8 mouse cellular contexts compared by ENCODE assay signal in genomic region chr16:38341396-38342324, GRCm38 (mm10). TPM values are rescaled to one million over a fixed set of nuclear protein-coding genes. Genes with fewer than 3 reads are reported as not detected.
A peak's percentile ranks its signal among the peaks of the same experiment; 100 is the strongest.
DNase-seq lines count a peak whose midpoint lies in the region; ATAC-seq and TF ChIP-seq lines count a peak whose summit lies in the region.

Gene Maats1 (minus strand): TSS chr16:38342143.

- H3K36me3 ChIP-seq in hindbrain, embryonic 12.5 days = no peaks in the 10 kb centered on the region
- no peaks in the 10 kb centered on the region for H3K36me3 ChIP-seq in lung, postnatal 0 days (ENCODE audit: insufficient read depth, low read length)

- 9% methylated on average over 30 of the region's 30 CpGs for WGBS in hindbrain, embryonic 12.5 days
- WGBS in lung, postnatal 0 days = 10% methylated on average over 30 of the region's 30 CpGs

- no peak within 1 kb of the TSS; the same call in 1 of the 2 replicates for H3K27ac ChIP-seq in hindbrain, embryonic 12.5 days
- H3K27ac ChIP-seq in lung, postnatal 0 days (ENCODE audit: low read length) = no peak within 1 kb of the TSS

- peak within 1 kb of the TSS; percentile 56 for H3K9ac ChIP-seq in hindbrain, embryonic 12.5 days
- H3K9ac ChIP-seq in lung, postnatal 0 days (replicated peaks; ENCODE audit: low read depth) = no peak within 1 kb of the TSS

- H3K27me3 ChIP-seq in hindbrain, embryonic 12.5 days = no peaks in the 10 kb centered on the region
- no peaks in the 10 kb centered on the region for H3K27me3 ChIP-seq in lung, postnatal 0 days (replicated peaks; ENCODE audit: insufficient read depth, low read length)

- H3K4me3 ChIP-seq in hindbrain, embryonic 12.5 days = peak within 1 kb of the TSS; percentile 37
- H3K4me3 ChIP-seq in lung, postnatal 0 days (ENCODE audit: low read depth, low read length) = peak within 1 kb of the TSS; percentile 23; the same call in 1 of the 2 replicates

- peak; percentile 68 for DNase-seq in WW6 (ENCODE audit: low read depth, low spot score)
- peak; percentile 57 to 63 for DNase-seq in cerebellum, postnatal 36 days
- DNase-seq in frontal cortex, postnatal 25 days (ENCODE audit: low spot score in 2 of 2) = peak; percentile 20 to 59
- peak; percentile 54 to 63 for DNase-seq in layer of hippocampus, postnatal 25 days (ENCODE audit: extremely low spot score in 1 of 2, low spot score in 1 of 2)
- DNase-seq in lung, postnatal 0 days (ENCODE audit: low spot score) = peak; percentile 95
- DNase-seq in ovary, adult 18-20 months (ENCODE audit: low spot score) = peak; percentile 61
- peak; percentile 65 for DNase-seq in thymus, postnatal 14 days

- H3K9me3 ChIP-seq in hindbrain, embryonic 12.5 days (replicated peaks) = no peaks in the 10 kb centered on the region
- no peaks in the 10 kb centered on the region for H3K9me3 ChIP-seq in lung, postnatal 0 days (ENCODE audit: low read length)

- ATAC-seq in hindbrain, embryonic 12.5 days (ENCODE audit: low FRiP score) = peak; percentile 92
- ATAC-seq in lung, postnatal 0 days = peak; percentile 93

- H3K4me1 ChIP-seq in hindbrain, embryonic 12.5 days = peaks cover 8% of the 10 kb centered on the region
- H3K4me1 ChIP-seq in lung, postnatal 0 days (ENCODE audit: insufficient read depth, low read depth, low read length) = 0 out of 2 replicates have a peak, but pooled peaks cover 4% of the 10 kb centered on the region

- H3K4me2 ChIP-seq in hindbrain, embryonic 12.5 days (replicated peaks) = peak within 1 kb of the TSS; percentile 72
- peak within 1 kb of the TSS; percentile 53 for H3K4me2 ChIP-seq in lung, postnatal 0 days (replicated peaks; ENCODE audit: low read depth, low read length)

- no peak for TF ChIP-seq EP300 in lung, postnatal 0 days (IDR thresholded peaks at IDR 0.05)

- no peak for TF ChIP-seq CTCF in lung, postnatal 0 days (IDR thresholded peaks at IDR 0.05)

RNA-seq across cellular contexts. Expression of gene Maats1, which starts in this region (rescaled TPM):
- polyA plus RNA-seq in hindbrain, embryonic 12.5 days (2016; fragmentation: Nextera tagmentation; extraction: Ambion mirVana) = 1.2 and 1.3 TPM in 2 replicates
- 1 to 10 TPM; 1.0 to 1.4 TPM for total RNA-seq in layer of hippocampus, postnatal 25 days (2021)
- 2.6 and 3.7 TPM in 2 replicates for polyA plus RNA-seq in lung, postnatal 0 days (2015; fragmentation: Nextera tagmentation; extraction: Ambion mirVana)

Comparison
In these comparisons a context has a peak if more than half of its experiments do, and no peak if none do; other contexts are left out.
1. DNase-seq: peak in every context shown above with its lines; median percentile 95 in lung, postnatal 0 days; 68 in WW6; 65 in thymus, postnatal 14 days; 61 in ovary, adult 18-20 months; 60 in cerebellum, postnatal 36 days; 58 in layer of hippocampus, postnatal 25 days; 40 in frontal cortex, postnatal 25 days.